In genomic region chr3:87960191-87960585, GRCm38 (mm10) we compare ENCODE assay signal across 8 mouse cellular contexts. TPM values are rescaled to one million over a fixed set of nuclear protein-coding genes. Genes with fewer than 3 reads are reported as not detected.
A peak's percentile ranks its signal among the peaks of the same experiment; 100 is the strongest.
DNase-seq lines count a peak whose midpoint lies in the region; ATAC-seq and TF ChIP-seq lines count a peak whose summit lies in the region.

No protein-coding gene starts in this region.

- no peak for TF ChIP-seq CTCF in thymus, adult 2 months (IDR thresholded peaks at IDR 0.05; ENCODE audit: borderline replicate concordance, control insufficient read depth, extremely low read depth, insufficient read depth, low read length, poor library complexity)

- peak overlapping the region; percentile 52 for H3K4me3 ChIP-seq in kidney, embryonic 16.5 days (ENCODE audit: low read length)
- peak overlapping the region; percentile 36; the same call in 1 of the 2 replicates for H3K4me3 ChIP-seq in embryonic facial prominence, embryonic 11.5 days (ENCODE audit: low read depth, low read length)
- H3K4me3 ChIP-seq in intestine, embryonic 14.5 days (ENCODE audit: low read depth, low read length): peak overlapping the region; percentile 34
- peak overlapping the region; percentile 14 for H3K4me3 ChIP-seq in myocyte
- H3K4me3 ChIP-seq in thymus, adult 2 months (ENCODE audit: control insufficient read depth, insufficient read depth, low read length): no peak overlapping the region

- no peak for TF ChIP-seq POLR2A in myocyte (IDR thresholded peaks at IDR 0.05; ENCODE audit: insufficient read length, low read depth)
- no peak for TF ChIP-seq POLR2A in thymus, adult 2 months (IDR thresholded peaks at IDR 0.05; ENCODE audit: control insufficient read depth, extremely low read depth, insufficient read depth, low read length, poor library complexity)

- no peak for DNase-seq in kidney, postnatal 14 days
- DNase-seq in embryonic facial prominence, embryonic 11.5 days (ENCODE audit: low spot score): no peak
- DNase-seq in intestine, embryonic 14.5 days (ENCODE audit: low spot score): no peak
- DNase-seq in thymus, adult 2 months: no peak
- no peak for DNase-seq in cerebellum, adult 11 months
- no peak for DNase-seq in c-Kit-positive CD71-positive TER-119-positive erythroid progenitor cells, embryonic 14.5 days (ENCODE audit: low spot score)

- H3K4me2 ChIP-seq in kidney, embryonic 16.5 days (replicated peaks; ENCODE audit: low read depth, low read length): peak overlapping the region; percentile 87
- peak overlapping the region; percentile 60 for H3K4me2 ChIP-seq in embryonic facial prominence, embryonic 11.5 days (ENCODE audit: low read depth, low read length)
- H3K4me2 ChIP-seq in intestine, embryonic 14.5 days (ENCODE audit: low read length): peak overlapping the region; percentile 69
- peak overlapping the region; percentile 88 for H3K4me2 ChIP-seq in myocyte (ENCODE audit: low read depth)

- H3K36me3 ChIP-seq in kidney, embryonic 16.5 days (ENCODE audit: insufficient read depth, low read length): no peaks in the 10 kb centered on the region
- no peaks in the 10 kb centered on the region for H3K36me3 ChIP-seq in embryonic facial prominence, embryonic 11.5 days (replicated peaks; ENCODE audit: control insufficient read depth, insufficient read depth, low read depth, low read length)
- no peaks in the 10 kb centered on the region for H3K36me3 ChIP-seq in intestine, embryonic 14.5 days (ENCODE audit: control insufficient read depth, insufficient read depth, low read length)
- no peaks in the 10 kb centered on the region for H3K36me3 ChIP-seq in myocyte (ENCODE audit: control insufficient read depth, insufficient read depth)
- no peaks in the 10 kb centered on the region for H3K36me3 ChIP-seq in thymus, adult 2 months (ENCODE audit: control insufficient read depth, insufficient read depth, low read length)

- ATAC-seq in kidney, embryonic 16.5 days (ENCODE audit: low FRiP score, low TSS enrichment): no peak
- ATAC-seq in embryonic facial prominence, embryonic 11.5 days (replicated peaks; ENCODE audit: insufficient number of reproducible peaks, low FRiP score, low TSS enrichment, low read depth): no peak
- ATAC-seq in intestine, embryonic 14.5 days (replicated peaks; ENCODE audit: low FRiP score, low TSS enrichment, low read depth): no peak

- 9% methylated on average over 10 of the region's 10 CpGs for WGBS in kidney, embryonic 16.5 days
- 6% methylated on average over 10 of the region's 10 CpGs for WGBS in embryonic facial prominence, embryonic 11.5 days
- 13% methylated on average over 10 of the region's 10 CpGs for whole genome bisulfite sequencing in intestine, embryonic 14.5 days
- WGBS in thymus, adult 2 months: 53% methylated on average over 10 of the region's 10 CpGs

- no peaks in the 10 kb centered on the region for H3K79me2 ChIP-seq in myocyte (ENCODE audit: control insufficient read depth, insufficient read depth)

- H3K27ac ChIP-seq in kidney, embryonic 16.5 days (ENCODE audit: low read length): peak overlapping the region; percentile 95
- H3K27ac ChIP-seq in embryonic facial prominence, embryonic 11.5 days (replicated peaks; ENCODE audit: low read depth, low read length): peak overlapping the region; percentile 97
- H3K27ac ChIP-seq in intestine, embryonic 14.5 days (ENCODE audit: low read depth): peak overlapping the region; percentile 96
- H3K27ac ChIP-seq in thymus, adult 2 months (ENCODE audit: control insufficient read depth, insufficient read depth, low read length): no peak overlapping the region

- peaks cover 26% of the 10 kb centered on the region; the same call in 1 of the 2 replicates for H3K4me1 ChIP-seq in kidney, embryonic 16.5 days (ENCODE audit: insufficient read depth, low read length)
- peaks cover 3% of the 10 kb centered on the region; the same call in 1 of the 2 replicates for H3K4me1 ChIP-seq in embryonic facial prominence, embryonic 11.5 days (ENCODE audit: control insufficient read depth, insufficient read depth, low read length)
- H3K4me1 ChIP-seq in intestine, embryonic 14.5 days (replicated peaks; ENCODE audit: control insufficient read depth, insufficient read depth, low read length): peaks cover 10% of the 10 kb centered on the region; the same call in 1 of the 2 replicates
- 0 out of 2 replicates have a peak, but pooled peaks cover 3% of the 10 kb centered on the region for H3K4me1 ChIP-seq in thymus, adult 2 months (replicated peaks; ENCODE audit: control insufficient read depth, insufficient read depth, low read length)

- H3K27me3 ChIP-seq in kidney, embryonic 16.5 days (ENCODE audit: insufficient read depth, low read length): no peaks in the 10 kb centered on the region
- no peaks in the 10 kb centered on the region for H3K27me3 ChIP-seq in embryonic facial prominence, embryonic 11.5 days (ENCODE audit: control insufficient read depth, insufficient read depth, low read length)
- H3K27me3 ChIP-seq in intestine, embryonic 14.5 days (replicated peaks; ENCODE audit: control insufficient read depth, insufficient read depth, low read length): no peaks in the 10 kb centered on the region
- H3K27me3 ChIP-seq in myocyte (ENCODE audit: control insufficient read depth, insufficient read depth, insufficient read length): no peaks in the 10 kb centered on the region
- no peaks in the 10 kb centered on the region; the same call in 1 of the 2 replicates for H3K27me3 ChIP-seq in thymus, adult 2 months (ENCODE audit: control insufficient read depth, insufficient read depth, low read length)

- H3ac ChIP-seq in myocyte (ENCODE audit: control insufficient read depth, insufficient read length): no peak overlapping the region

- H3K9ac ChIP-seq in kidney, embryonic 16.5 days (replicated peaks; ENCODE audit: low read length): peak overlapping the region; percentile 74
- H3K9ac ChIP-seq in embryonic facial prominence, embryonic 11.5 days (replicated peaks; ENCODE audit: low read length): peak overlapping the region; percentile 77
- H3K9ac ChIP-seq in intestine, embryonic 14.5 days (ENCODE audit: low read length): peak overlapping the region; percentile 57

- H3K9me3 ChIP-seq in kidney, embryonic 16.5 days (ENCODE audit: low read length): no peaks in the 10 kb centered on the region
- H3K9me3 ChIP-seq in embryonic facial prominence, embryonic 11.5 days (replicated peaks; ENCODE audit: control insufficient read depth, low read length): no peaks in the 10 kb centered on the region
- H3K9me3 ChIP-seq in intestine, embryonic 14.5 days (ENCODE audit: control insufficient read depth, low read length): no peaks in the 10 kb centered on the region

TF ChIP-seq in myocyte, 11 proteins besides CTCF, POLR2A, EP300 and RAD21 (continues in another document):
- TF ChIP-seq TCF12 (IDR thresholded peaks at IDR 0.05; ENCODE audit: insufficient read depth, poor library complexity, severe bottlenecking): no peak
- no peak for TF ChIP-seq MAX (IDR thresholded peaks at IDR 0.05; ENCODE audit: low read depth)
- no peak for TF ChIP-seq E2F4 (IDR thresholded peaks at IDR 0.05; ENCODE audit: insufficient read depth)
- TF ChIP-seq POLR2AphosphoS2 (IDR thresholded peaks at IDR 0.05; ENCODE audit: insufficient read length, low read depth): no peak
- TF ChIP-seq REST (IDR thresholded peaks at IDR 0.05; ENCODE audit: insufficient read depth, insufficient read length): no peak
- no peak for TF ChIP-seq CEBPB (IDR thresholded peaks at IDR 0.05; ENCODE audit: insufficient read depth, poor library complexity, severe bottlenecking)
- TF ChIP-seq MYOG (IDR thresholded peaks at IDR 0.05; ENCODE audit: control insufficient read depth in 1 of 3, insufficient read depth in 1 of 3, insufficient read length in 2 of 3, low read depth in 2 of 3): no peak
- no peak for TF ChIP-seq TCF3 (IDR thresholded peaks at IDR 0.05; ENCODE audit: insufficient read length, low read depth)
- TF ChIP-seq USF1 (IDR thresholded peaks at IDR 0.05; ENCODE audit: low read depth): no peak
- no peak for TF ChIP-seq MYOD1 (IDR thresholded peaks at IDR 0.05; ENCODE audit: control insufficient read depth in 1 of 3, insufficient read length in 2 of 3, low read depth in 2 of 3)

RNA-seq across cellular contexts. Expression of gene Nes, which starts 10.7 kb away (rescaled TPM):
- 25.7 and 26.6 TPM in 2 replicates for polyA plus RNA-seq in kidney, embryonic 16.5 days (2015; fragmentation: Nextera tagmentation; extraction: Ambion mirVana)
- polyA plus RNA-seq in embryonic facial prominence, embryonic 11.5 days (2014; fragmentation: Nextera tagmentation; extraction: Ambion mirVana): 15.1 and 16.2 TPM in 2 replicates
- polyA plus RNA-seq in intestine, embryonic 14.5 days (2014; fragmentation: Nextera tagmentation; extraction: Ambion mirVana): 11.9 and 13.4 TPM in 2 replicates
- polyA plus RNA-seq in myocyte (2012; fragmentation: generic; extraction: Trizol): 268 TPM
- 1.1 and 1.3 TPM in 2 replicates for polyA plus RNA-seq in thymus, adult 2 months (2012; rRNA removed)

RNA-seq across cellular contexts. Expression of gene Crabp2, which starts 11.7 kb away (rescaled TPM):
- 62.0 and 67.8 TPM in 2 replicates for polyA plus RNA-seq in kidney, embryonic 16.5 days (2015; fragmentation: Nextera tagmentation; extraction: Ambion mirVana)
- 626 and 642 TPM in 2 replicates for polyA plus RNA-seq in embryonic facial prominence, embryonic 11.5 days (2014; fragmentation: Nextera tagmentation; extraction: Ambion mirVana)
- polyA plus RNA-seq in intestine, embryonic 14.5 days (2014; fragmentation: Nextera tagmentation; extraction: Ambion mirVana): 9.7 and 14.4 TPM in 2 replicates
- 67.6 TPM for polyA plus RNA-seq in myocyte (2012; fragmentation: generic; extraction: Trizol)
- polyA plus RNA-seq in thymus, adult 2 months (2012; rRNA removed): 1.6 and 2.3 TPM in 2 replicates

RNA-seq across cellular contexts. Expression of gene Rrnad1, which starts 29.7 kb away (rescaled TPM):
- polyA plus RNA-seq in kidney, embryonic 16.5 days (2015; fragmentation: Nextera tagmentation; extraction: Ambion mirVana): 19.9 and 22.7 TPM in 2 replicates
- 13.5 and 16.0 TPM in 2 replicates for polyA plus RNA-seq in embryonic facial prominence, embryonic 11.5 days (2014; fragmentation: Nextera tagmentation; extraction: Ambion mirVana)
- 17.9 and 21.8 TPM in 2 replicates for polyA plus RNA-seq in intestine, embryonic 14.5 days (2014; fragmentation: Nextera tagmentation; extraction: Ambion mirVana)
- 7.0 TPM for polyA plus RNA-seq in myocyte (2012; fragmentation: generic; extraction: Trizol)
- polyA plus RNA-seq in thymus, adult 2 months (2012; rRNA removed): 68.0 and 75.4 TPM in 2 replicates

RNA-seq across cellular contexts. Expression of gene Isg20l2, which starts 30.1 kb away (rescaled TPM):
- 60.2 and 68.7 TPM in 2 replicates for polyA plus RNA-seq in kidney, embryonic 16.5 days (2015; fragmentation: Nextera tagmentation; extraction: Ambion mirVana)
- 51.5 and 52.3 TPM in 2 replicates for polyA plus RNA-seq in embryonic facial prominence, embryonic 11.5 days (2014; fragmentation: Nextera tagmentation; extraction: Ambion mirVana)
- polyA plus RNA-seq in intestine, embryonic 14.5 days (2014; fragmentation: Nextera tagmentation; extraction: Ambion mirVana): 32.8 and 35.9 TPM in 2 replicates
- 19.4 TPM for polyA plus RNA-seq in myocyte (2012; fragmentation: generic; extraction: Trizol)
- polyA plus RNA-seq in thymus, adult 2 months (2012; rRNA removed): 31.6 and 40.8 TPM in 2 replicates

RNA-seq across cellular contexts. Expression of gene Bcan, which starts 39.8 kb away (rescaled TPM):
- 0.10 TPM in 1 of 2 replicates, not detected in the other for polyA plus RNA-seq in kidney, embryonic 16.5 days (2015; fragmentation: Nextera tagmentation; extraction: Ambion mirVana)
- 0.06 TPM in 1 of 2 replicates, not detected in the other for polyA plus RNA-seq in embryonic facial prominence, embryonic 11.5 days (2014; fragmentation: Nextera tagmentation; extraction: Ambion mirVana)
- 0.26 and 0.73 TPM in 2 replicates for polyA plus RNA-seq in intestine, embryonic 14.5 days (2014; fragmentation: Nextera tagmentation; extraction: Ambion mirVana)
- 0.06 TPM for polyA plus RNA-seq in myocyte (2012; fragmentation: generic; extraction: Trizol)
- 0.23 and 0.54 TPM in 2 replicates for polyA plus RNA-seq in thymus, adult 2 months (2012; rRNA removed)
